Mouse (Mus musculus): ENCODE measurements around the gene Apex2.
A peak's percentile ranks its signal among the peaks of the same experiment; 100 is the strongest.

The Apex2 gene

DNA sequence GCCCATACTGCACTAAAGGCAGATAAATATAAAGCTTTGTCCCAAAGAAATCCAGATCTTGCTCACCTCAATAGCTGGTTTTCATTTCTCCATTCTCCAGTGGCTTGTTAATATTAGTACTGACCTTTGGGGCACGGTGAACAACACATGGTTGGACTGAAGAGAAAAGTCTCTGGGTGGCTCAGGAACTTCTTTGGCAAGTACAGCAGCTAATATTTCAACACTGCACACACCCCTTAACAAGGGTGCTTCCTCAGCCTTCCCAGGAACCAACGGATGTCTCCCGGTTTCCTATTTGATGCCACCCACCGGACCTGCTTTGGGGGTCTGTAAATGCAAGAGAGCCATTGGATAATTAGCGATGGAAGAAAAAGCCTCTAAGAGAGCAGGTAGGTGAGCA, at the start of gene Apex2:
Apex2 (minus strand) TSS at position 173 of the 400 bp plus-strand sequence.
- DNase-seq (ENCODE audit: low read depth in 1 of 2, low spot score in 2 of 2), result no peak

DNA sequence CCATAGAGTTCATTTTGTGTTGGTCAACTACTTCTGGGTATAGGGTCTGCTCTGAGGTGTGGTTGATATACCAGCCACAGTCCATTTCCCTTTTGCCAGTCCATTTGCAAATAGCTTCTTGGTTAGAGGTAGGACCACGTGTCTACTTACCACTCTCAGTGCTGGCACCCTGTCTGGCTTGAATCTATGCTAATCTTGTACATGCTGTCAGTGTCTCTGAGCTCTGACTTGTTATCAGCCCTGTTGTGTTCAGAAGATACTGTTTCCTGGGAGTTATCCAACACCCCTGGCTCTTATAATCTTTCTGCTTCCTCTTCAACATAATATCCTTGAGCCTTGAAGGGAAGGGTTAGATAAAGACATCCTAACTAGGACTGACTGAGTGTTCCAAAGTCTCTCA, 46.8 kb upstream of the Apex2 start:
- no peak for DNase-seq (ENCODE audit: low read depth in 1 of 2, low spot score in 2 of 2)

DNA sequence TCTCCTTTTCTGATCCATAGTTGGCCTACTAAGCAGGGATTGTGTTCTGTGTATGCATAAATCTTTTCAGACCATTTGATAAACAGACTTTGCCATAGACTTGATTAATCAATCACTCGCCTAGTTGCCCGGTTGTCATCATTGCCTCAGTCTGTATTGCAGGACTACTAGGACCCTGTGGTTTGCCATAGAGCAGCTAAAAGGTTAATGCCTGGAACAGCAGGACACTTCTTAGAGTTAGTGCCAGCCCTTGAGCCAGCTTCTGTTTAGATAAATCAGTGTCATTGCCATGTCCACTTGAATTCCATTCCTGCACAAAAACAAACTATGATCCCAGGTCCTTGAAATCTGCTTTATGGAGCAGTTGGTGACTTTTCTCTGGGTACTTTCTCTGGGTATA, 9.2 kb upstream of the Apex2 start:
- no peak for DNase-seq (ENCODE audit: low read depth in 1 of 2, low spot score in 2 of 2)

DNA sequence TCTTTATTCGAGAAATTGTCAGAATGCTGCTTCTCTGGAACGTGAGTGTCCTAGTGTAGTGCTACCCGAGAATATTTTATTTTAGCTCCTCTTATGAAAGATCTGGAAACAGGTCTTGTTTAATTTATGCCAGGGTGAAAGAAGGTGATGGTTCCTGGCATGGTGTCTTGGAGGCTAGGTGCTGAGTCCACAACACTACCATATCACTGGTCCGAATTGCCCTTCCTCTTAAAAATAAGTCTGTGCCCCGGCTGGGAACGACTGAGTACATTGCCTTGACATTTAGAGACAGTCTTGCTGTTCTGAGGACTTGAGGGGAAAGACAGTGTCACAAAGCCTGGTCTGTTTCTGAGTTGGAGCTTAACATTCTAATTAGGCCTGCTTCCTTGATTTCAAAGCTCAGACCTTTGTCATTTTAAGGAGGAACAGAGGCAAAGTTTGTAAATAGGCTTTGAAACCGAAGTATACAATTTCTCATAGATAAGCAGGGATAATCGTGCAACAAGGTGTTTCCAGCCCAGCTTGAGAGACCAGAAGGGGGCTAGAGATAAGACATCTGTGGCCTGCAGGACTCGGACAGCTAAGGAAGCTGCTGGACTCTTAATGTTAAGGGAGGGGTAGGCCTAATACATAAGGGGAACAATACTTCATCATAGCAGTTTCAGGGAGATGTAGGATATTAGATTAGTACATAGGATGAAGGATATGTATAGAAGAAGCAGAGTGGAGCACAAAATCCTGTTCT, 5.5 kb upstream of the Apex2 start:
- no peak for DNase-seq (ENCODE audit: low read depth in 1 of 2, low spot score in 2 of 2)

DNA sequence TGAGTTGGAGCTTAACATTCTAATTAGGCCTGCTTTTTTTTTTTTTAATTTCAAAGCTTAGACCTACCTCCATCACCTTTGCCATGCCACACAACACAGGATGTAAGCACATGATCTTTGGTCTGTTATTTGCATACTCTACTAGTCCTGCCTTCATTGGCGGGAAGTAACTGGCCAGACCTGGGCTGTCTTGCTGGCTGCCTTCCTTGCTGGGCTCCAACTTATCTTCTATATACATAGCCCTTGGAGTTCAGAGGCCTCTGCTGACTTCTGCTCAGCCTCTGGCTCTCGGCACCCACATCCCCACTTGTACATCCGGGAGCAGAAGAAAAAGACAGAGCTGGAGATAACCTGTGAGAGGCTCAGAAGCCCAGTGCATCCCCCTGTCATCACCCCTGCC, 4.5 kb upstream of the Apex2 start:
- DNase-seq (ENCODE audit: low read depth in 1 of 2, low spot score in 2 of 2), result no peak

DNA sequence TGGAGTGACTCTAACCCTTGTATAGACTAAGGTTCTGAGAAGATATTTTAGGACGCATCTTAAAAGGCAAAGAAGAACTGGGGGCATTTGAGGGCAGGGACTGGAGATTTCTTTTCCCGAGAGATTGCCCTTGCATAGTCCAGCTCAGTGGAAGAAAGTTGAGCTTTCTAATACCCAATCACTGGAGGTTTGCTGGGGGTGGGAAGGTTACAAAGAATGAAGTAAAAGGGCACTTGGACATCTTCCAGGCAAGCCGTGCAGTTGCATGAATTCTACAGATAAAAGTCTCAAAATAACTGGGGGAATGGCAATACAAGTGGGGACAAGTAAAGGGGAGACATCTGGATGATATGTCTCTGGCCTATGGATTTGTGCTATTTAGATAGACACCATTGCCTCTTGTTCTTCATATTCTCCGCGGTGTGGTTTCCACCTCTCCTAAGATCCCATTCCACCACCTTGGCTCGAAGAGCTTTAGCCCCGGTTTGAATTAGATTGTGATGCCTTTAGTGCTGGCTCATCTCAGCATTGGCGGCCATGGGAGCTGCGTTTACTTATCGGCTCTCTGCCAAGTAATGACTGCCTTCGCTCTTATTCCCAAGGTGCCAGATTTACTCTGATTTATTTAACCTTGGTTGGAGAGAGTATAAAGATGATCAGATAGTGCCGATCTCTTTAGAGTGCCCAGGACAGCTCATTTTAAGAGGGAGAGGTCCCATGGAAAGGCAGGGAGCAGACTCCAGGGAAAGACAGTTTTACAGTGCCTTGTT, 3.8 kb upstream of the Apex2 start:
- no peak for DNase-seq (ENCODE audit: low read depth in 1 of 2, low spot score in 2 of 2)

DNA sequence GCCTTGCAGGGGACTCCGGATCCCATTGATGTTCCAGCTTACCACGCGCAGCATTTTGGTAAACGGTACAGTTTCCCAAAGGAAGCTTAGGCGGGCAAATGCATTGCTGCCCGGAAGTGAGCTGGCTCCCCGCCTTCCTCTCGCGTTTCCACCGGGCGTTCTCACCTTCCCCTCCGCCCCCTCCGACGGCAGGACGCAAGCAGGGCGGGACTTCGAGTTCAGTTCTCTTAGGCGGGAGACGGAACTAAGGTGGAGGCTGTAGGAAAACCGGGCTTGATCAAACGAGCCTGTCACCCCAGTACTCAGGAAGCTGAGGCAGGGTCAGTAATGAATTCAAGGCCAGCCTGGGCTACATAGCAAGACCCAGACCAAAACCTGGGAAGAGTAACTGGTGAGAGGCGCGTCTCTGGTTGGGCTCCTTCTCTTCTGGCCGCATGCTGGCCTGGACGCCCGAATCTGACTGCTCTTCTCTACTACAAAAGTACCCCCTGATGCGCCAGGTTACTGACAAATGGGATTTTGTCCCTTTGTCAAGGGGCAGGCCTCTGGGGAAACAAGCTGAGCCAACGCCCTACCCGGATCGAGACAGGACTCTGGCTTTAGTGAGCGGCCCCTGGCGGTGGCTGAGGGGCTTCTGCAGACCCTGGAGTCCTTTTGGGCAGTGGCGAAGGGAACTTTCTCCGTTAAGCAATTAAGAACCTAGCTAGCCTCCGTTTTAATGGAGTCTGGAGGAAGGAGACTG, 1.5 kb downstream of the Apex2 start, which contains the start of gene Pfkfb1:
Pfkfb1 (plus strand) TSS at position 207 of the 742 bp plus-strand sequence.
- DNase-seq (ENCODE audit: low read depth in 1 of 2, low spot score in 2 of 2), result peak; percentile 5 to 21

DNA sequence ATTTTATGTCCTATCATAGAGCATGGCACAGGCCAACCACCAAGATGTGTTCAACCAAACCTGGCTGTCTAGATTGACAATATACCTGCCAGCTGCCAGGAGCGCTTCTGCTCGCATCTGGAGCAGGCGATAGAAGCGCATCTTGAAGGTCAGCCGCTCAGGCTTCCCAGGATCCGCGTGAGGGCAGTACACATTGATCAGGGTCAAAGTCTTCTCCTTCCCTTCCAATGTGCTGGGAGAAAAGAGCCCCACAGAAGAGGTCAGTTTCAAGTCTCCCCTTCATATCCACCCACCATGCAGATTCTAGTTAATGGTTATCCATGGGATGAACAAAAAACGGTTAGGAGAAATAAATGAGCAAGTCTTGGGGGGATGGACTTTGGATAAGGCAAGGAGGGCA, 4.6 kb downstream of the Apex2 start:
- no peak for DNase-seq (ENCODE audit: low read depth in 1 of 2, low spot score in 2 of 2)

DNA sequence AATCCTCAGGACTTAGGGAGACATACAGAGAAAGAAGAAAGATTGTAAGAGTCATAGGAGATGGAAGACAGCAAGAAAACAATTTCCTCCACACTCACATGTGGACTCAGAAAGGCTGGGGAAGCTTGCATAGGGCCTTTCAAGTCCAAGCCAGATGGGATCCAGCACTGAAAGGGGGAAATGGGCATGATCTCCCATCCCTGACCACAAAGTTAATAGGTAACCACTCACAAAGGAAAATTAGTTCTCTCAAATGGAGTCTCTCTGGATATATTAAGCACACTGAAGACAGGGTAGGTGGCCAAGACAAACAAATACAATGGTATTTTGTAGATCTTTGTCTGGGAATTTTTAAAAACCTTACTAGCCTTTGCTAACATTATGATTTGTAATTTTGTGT, 7.7 kb downstream of the Apex2 start:
- no peak for DNase-seq (ENCODE audit: low read depth in 1 of 2, low spot score in 2 of 2)

DNA sequence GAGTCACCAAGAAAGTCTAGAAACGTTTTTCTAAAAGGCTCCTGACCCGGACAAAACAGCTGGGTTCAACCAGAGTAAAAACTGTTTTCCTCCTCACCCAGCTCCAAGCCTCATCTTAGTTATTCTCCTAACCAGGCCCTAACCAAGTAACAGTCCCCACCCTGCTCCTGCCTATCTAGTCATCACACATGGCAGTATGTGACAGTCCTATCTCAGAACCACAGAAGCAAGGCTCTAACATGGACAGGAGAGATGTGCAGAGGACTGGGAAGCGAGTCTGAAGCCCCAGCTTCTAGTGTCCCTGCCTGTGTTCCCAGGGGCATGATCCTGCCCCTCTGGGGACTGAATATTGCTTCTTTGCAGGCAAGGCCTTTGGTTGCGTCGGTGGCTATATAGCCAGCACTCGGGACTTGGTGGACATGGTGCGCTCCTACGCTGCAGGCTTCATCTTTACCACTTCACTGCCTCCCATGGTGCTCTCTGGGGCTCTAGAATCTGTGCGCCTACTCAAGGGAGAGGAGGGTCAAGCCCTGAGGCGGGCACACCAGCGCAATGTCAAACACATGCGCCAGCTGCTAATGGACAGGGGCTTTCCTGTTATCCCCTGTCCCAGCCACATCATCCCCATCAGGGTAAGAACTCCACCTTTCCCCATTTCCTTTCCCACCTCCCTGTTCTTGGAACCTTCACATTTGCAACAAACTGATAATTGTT, 24.9 kb downstream of the Apex2 start:
- DNase-seq (ENCODE audit: low read depth in 1 of 2, low spot score in 2 of 2), result no peak

DNA sequence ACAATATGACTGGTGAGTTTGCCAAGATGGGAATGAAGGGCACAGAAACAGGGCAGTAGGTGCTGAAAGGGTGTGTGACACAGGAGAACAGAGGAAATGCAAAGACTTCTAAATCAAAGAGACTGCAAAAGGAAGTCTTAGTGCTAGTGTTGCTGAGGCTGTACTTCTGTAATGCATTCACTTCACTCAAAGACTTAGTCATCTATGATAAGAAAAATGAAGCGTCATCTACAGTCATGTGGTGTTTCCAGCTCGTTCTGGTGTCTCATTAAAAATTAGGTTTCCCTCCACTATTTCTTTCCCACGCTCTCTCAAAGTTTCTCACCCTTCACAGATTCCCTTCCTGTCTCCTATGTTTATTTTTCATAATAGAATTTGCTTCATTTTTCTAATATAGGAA, 35.6 kb downstream of the Apex2 start:
- no peak for DNase-seq (ENCODE audit: low read depth in 1 of 2, low spot score in 2 of 2)

DNA sequence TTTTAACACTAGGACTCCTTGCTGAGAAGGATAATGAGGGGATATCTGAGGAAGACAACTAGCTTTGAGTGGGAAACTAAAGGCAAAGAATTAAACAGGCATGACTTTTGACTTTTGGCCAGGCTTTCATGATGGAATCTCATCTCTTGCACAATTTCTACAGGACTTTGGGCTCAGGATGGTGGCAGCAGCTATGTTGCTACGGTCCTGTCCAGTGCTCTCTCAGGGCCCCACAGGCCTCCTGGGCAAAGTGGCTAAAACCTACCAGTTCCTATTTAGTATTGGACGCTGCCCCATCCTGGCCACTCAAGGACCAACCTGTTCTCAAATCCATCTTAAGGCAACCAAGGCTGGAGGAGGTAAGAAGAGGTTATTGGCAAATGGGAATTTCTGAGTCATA, 37.7 kb downstream of the Apex2 start:
- no peak for DNase-seq (ENCODE audit: low read depth in 1 of 2, low spot score in 2 of 2)

DNA sequence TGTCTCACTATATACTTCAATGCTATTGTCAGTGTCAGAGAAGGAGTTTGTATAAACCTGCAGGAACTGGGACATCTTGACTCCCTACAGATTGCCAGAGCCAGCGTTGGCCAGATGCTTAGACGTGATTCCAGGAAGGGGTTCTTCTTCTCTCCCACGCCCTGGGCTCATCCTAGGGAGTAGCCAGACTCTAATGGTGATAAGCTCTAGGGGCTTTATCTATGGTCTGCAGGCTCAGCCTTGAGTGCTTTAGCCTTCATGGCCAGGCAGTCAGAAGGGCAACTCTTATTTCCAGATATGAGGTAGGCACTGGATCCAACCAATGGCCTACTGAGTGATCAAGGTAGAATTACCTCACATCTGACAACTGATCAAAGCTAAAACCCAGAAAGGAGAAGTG, 40.0 kb downstream of the Apex2 start:
- peak in 1 of 2 experiments; percentile 1 for DNase-seq (ENCODE audit: low read depth in 1 of 2, low spot score in 2 of 2)

DNA sequence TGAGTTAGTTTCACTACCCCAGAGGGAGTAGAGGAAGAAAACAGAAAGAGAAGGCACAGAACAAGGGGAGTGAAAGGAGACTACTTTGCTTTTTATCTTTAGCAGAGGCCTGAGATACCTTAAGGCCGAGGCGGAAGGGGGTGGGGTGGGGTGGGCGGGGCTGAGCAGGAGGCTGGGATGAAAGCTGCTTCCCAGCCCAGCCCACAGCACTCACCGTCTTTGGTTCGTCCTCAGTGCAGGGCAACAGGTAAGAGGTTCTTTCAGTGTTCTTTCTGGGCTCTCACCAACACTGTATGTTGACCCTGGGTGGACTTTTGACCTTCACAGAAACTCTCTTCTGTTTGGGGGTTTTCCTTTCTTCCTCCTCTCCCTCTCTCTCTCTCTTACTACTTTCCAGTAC, 42.4 kb downstream of the Apex2 start, which contains the start of gene Alas2:
Alas2 (plus strand) TSS at position 137 of the 400 bp plus-strand sequence.
- DNase-seq (ENCODE audit: low read depth in 1 of 2, low spot score in 2 of 2), result no peak

DNA sequence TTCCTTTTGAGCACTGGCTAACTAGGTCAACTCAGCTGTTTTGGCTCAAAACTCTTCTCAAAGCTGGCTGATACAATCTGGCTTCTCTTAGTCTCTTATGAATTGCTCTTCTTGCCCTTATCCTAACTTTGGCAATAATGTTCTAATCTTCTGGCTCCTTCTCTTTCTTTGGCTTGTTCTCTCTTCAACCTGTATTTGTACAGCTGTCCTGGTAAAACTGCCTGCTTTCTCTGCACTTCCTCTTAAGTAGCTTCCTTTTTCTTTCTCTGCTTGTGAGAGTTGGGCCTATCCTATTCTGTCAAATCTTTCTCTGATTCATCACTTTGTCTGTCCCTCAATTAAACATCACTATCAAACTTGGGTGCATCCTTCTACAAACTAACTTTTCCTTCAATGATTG, 48.0 kb downstream of the Apex2 start:
- DNase-seq (ENCODE audit: low read depth in 1 of 2, low spot score in 2 of 2), result no peak

DNA sequence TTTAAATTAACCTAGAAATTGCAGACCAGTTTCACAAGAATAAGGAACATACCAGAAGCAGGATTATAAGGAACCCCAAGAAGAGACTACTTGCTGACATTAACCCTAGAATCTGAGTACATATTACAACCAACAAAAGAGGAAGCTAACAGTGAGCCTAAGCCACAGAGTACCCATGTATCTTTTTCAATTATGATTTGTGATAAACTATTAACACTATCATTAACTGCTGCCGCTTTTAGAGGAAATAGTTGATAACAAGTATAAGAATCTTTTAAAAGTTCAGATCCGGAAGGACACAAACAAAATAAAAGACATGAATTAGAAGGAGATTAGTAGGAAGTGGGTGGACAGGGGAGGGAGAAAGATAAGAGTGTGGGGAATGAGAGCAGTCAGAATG, 49.6 kb downstream of the Apex2 start:
- no peak for DNase-seq (ENCODE audit: low read depth in 1 of 2, low spot score in 2 of 2)

DNA sequence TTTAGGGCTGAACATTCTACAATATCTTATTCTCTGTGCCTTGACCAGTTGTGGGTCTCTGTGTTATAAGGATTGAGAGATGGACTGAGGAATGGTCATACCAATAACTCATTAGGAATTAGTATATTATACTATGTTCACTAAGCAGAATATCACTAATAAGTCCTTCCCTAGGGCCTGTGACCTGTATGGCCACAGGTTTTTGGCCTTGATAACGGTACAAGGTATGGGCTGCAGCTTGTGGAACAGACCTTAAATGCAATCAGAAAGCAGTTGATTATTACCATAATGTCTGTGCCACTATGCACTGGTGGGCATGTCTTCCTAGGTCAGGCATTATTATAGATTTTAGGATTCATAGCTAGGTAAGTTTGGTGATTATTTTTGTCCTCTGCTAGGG, 73.2 kb downstream of the Apex2 start:
- no peak for DNase-seq (ENCODE audit: low read depth in 1 of 2, low spot score in 2 of 2)

DNA sequence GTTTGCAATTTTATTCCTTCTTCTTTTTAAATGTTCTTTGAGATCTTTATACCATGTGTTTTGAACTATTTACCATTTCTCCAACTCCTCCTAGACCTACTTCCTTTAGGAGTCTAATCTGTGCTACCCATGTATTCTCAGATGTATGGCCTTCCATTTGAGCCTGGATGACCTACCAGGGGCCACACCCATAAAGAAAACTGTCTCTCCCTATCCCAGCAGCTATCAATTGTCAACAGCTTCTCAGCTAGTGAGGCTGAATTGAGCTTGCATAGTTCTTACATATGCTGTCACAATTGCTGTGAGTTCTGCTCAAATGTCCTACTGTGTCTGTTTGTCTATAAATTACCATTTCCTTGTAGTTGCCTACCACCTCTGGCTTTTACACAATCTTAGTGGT, 73.7 kb downstream of the Apex2 start:
- no peak for DNase-seq (ENCODE audit: low read depth in 1 of 2, low spot score in 2 of 2)

DNA sequence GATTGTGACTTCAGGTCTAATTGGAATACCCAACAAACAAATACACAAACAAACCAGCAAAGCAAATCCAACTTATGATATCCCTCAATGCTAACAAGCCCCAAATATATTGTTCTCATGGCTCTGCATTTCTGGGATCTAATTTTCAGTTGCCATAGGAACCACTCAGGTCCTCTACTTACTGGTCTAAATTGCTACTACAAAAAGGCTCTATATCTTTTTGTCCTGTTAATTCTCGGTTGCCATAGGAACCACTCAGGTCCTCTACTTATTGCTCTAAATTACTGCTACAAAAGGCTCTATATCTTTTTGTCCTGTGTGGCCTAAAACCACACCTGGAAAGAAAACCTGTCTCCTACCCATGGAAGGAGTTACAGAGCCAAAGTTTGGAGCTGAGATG, 75.5 kb downstream of the Apex2 start:
- no peak for DNase-seq (ENCODE audit: low read depth in 1 of 2, low spot score in 2 of 2)

DNA sequence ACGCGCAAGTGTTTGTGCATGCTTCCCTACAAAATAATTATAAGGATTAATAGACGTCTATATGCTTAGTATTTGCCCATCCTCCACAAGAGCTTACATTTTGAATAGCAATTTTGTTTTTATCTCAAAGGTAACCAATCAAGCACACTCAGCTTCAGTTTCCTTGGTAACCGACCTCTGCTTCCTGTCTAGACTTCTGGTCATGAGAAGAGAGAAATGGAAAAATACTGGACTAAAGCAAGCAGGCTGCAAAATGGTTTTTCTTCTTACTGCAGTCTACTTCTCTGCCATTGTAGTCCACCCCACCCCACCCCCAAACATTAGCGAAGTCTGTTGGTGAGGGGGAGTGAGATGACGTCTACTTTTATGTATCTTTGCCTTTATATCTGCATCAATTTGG, 78.4 kb downstream of the Apex2 start:
- no peak for DNase-seq (ENCODE audit: low read depth in 1 of 2, low spot score in 2 of 2)

DNA sequence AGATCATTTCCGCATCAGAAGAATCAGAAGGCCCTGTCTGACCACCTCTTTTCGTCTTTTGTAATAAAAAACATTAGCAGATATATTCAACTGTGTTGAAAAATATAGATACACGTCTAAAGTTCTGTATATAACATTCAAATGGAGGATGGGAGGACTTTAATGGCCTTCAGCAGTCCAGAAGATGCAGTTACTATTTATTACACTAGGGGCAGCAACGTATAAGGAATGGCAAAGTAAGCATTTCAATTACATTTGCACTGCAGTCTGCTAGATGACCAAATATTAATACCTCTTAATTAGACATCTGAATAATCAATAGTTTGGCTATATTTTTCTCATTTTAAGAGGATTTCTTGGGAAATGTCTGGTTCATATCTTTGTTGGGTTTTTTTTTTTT, 79.0 kb downstream of the Apex2 start:
- DNase-seq (ENCODE audit: low read depth in 1 of 2, low spot score in 2 of 2), result no peak
